Mouse (Mus musculus) intestine, embryonic 16.5 days (tissue): Measurements from ENCODE around the gene Rtp4. TPM values are rescaled to one million over a fixed set of nuclear protein-coding genes. Genes with fewer than 3 reads are reported as not detected.

Experiments
- ATAC-seq: fragments of 200-750 bp; cut with Nextera tagmentation; 2 replicates; pipeline ENCODE4 v1.8.0; 2017; ENCODE audit warnings: moderate TSS enrichment, moderate library complexity
- H3K27ac ChIP-seq: fragments of 300-500 bp; sonication (generic); 2 replicates; pipeline ENCODE4 v1.5.1; 2014; ENCODE audit warnings: mild to moderate bottlenecking, low read length
- H3K27me3 ChIP-seq: fragments of 300-500 bp; sonication (generic); replicated peaks from 2 replicates; pipeline ENCODE4 v1.6.1; 2014; ENCODE audit warnings: low read length, control low read depth, mixed read lengths; ENCODE audit not compliant: control insufficient read depth, insufficient read depth
- H3K36me3 ChIP-seq: fragments of 300-500 bp; sonication (generic); 2 replicates; pipeline ENCODE4 v1.6.1; 2014; ENCODE audit warnings: low read length, control low read depth; ENCODE audit not compliant: control insufficient read depth, insufficient read depth
- H3K4me1 ChIP-seq: fragments of 300-500 bp; sonication (generic); 2 replicates; pipeline ENCODE4 v1.6.1; 2014; ENCODE audit warnings: low read length, control low read depth, mixed read lengths; ENCODE audit not compliant: control insufficient read depth, insufficient read depth
- H3K4me2 ChIP-seq: fragments of 300-500 bp; sonication (generic); 2 replicates; pipeline ENCODE4 v1.6.1; 2014; ENCODE audit warnings: low read depth, low read length, control low read depth
- H3K4me3 ChIP-seq: fragments of 300-500 bp; sonication (generic); 2 replicates; pipeline ENCODE4 v1.5.1; 2014; ENCODE audit warnings: mild to moderate bottlenecking, low read length
- H3K9ac ChIP-seq: fragments of 300-500 bp; sonication (generic); 2 replicates; pipeline ENCODE4 v1.6.1; 2014; ENCODE audit warnings: low read depth, low read length
- H3K9me3 ChIP-seq: fragments of 300-500 bp; sonication (generic); 2 replicates; pipeline ENCODE4 v1.6.1; 2016; ENCODE audit warnings: low read length, control low read depth; ENCODE audit not compliant: control insufficient read depth
- WGBS: fragments of 180-500 bp; shearing (Covaris S2); extraction: QIAGEN DNeasy Blood & Tissue Kit; methylation state at CpG from one replicate; pipeline ENCODE4 v1.1.7; 2014; 5-methylcytosine and 5-hydroxymethylcytosine counted together
- polyA plus RNA-seq: library from polyadenylated mRNA; unstranded; fragments of >200 nt; fragmentation: Nextera tagmentation; extraction: Ambion mirVana; gene quantifications from 2 replicates; pipeline ENCODE4 v1.2.1, GENCODE M21; 2015

The Rtp4 gene
- polyA plus RNA-seq, 1 experiment from 2014 or later: 7.0 TPM

GRCm38 (mm10) chr16:23659597-23660531 lies 139.8 kb downstream of the Rtp4 start:
- Histone ChIP-seq H3K36me3 (no peaks in the 10 kb centered on the region), H3K9me3 (no peaks in the 10 kb centered on the region), H3K27ac (no peak overlapping the region), H3K4me1 (no peaks in the 10 kb centered on the region), H3K27me3 (no peaks in the 10 kb centered on the region), H3K9ac (no peak overlapping the region), H3K4me2 (no peak overlapping the region), H3K4me3 (no peak overlapping the region)
- 81% methylated on average over 13 of the region's 13 CpGs for WGBS
- no peak for ATAC-seq

Other genes with a start within 250 kb of the Rtp4 start
- not detected in 2 replicates for gene Rtp1, start 91.2 kb upstream of the Rtp4 start, polyA plus RNA-seq
- 3.6 and 4.3 TPM in 2 replicates for gene Masp1, start 524 bp downstream of the Rtp4 start, polyA plus RNA-seq